Mouse (Mus musculus): ENCODE measurements around the gene Add3. TPM values are rescaled to one million over a fixed set of nuclear protein-coding genes. Genes with fewer than 3 reads are reported as not detected.

Gene Add3
- polyA plus RNA-seq, 1 experiment from 2014 or later, result 84.8 TPM

DNA sequence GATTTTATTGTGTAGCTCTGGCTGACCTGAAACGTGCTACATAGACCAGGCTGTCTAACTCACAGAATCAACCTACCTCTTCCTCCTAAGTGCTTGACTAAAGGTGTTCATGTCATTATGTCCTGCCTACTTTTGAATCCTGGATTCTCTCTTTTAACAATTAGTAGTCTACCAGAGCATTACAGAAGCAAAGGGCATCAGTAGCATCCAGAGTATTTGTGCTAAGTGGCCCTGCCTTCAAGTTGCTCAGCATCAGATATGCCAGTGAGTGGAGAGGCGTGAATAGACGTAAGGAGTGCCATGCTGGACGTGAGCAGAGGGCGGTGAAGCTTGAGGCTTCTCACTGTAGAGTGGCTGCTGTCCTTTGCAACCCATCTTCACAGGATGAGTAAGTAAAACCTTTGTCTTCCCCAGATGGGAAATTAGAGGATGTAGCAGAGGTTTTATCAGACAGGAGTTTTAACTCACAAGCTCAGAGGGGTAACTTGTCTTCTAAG is 48.5 kb downstream of the Add3 start:
- Histone ChIP-seq H3K36me3 (replicated peaks; ENCODE audit: control insufficient read depth, insufficient read depth, low read depth, low read length) (no peaks in the 10 kb centered on the region), H3K27me3 (ENCODE audit: control insufficient read depth, insufficient read depth, low read length) (no peaks in the 10 kb centered on the region), H3K4me2 (ENCODE audit: low read depth, low read length) (no peak overlapping the region), H3K4me1 (ENCODE audit: control insufficient read depth, insufficient read depth, low read length) (no peaks in the 10 kb centered on the region; the same call in 1 of the 2 replicates), H3K27ac (replicated peaks; ENCODE audit: low read depth, low read length) (no peak overlapping the region), H3K9ac (replicated peaks; ENCODE audit: low read length) (no peak overlapping the region), H3K9me3 (replicated peaks; ENCODE audit: control insufficient read depth, low read length) (no peaks in the 10 kb centered on the region), H3K4me3 (ENCODE audit: low read depth, low read length) (no peak overlapping the region)
- 86% methylated on average over 5 of the region's 5 CpGs for WGBS
- DNase-seq (ENCODE audit: low spot score) (no peak), ATAC-seq (replicated peaks; ENCODE audit: insufficient number of reproducible peaks, low FRiP score, low TSS enrichment, low read depth) (no peak)

DNA sequence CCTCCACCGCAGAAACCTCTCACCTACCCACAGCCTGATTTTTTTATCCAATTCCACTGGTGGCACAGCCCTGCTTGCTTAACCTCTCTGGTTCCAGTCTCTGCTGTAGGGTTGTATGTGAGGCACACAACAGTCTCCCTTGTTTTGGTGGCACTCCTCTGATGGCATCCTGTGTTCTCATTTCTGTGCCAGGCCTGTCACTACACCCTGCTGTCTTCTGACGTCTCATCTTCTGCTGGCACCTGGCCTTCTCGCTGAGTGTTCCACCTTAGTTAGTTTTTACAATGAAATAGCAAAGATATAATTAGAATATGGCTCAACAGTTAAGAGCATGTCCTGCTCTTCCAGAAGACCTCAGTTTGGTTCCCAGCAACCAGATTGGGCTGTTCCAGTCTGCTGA is 49.5 kb downstream of the Add3 start:
- no peak overlapping the region for H3K27ac ChIP-seq (replicated peaks; ENCODE audit: low read depth, low read length)
- no peaks in the 10 kb centered on the region for H3K9me3 ChIP-seq (replicated peaks; ENCODE audit: control insufficient read depth, low read length)
- no peaks in the 10 kb centered on the region; the same call in 1 of the 2 replicates for H3K4me1 ChIP-seq (ENCODE audit: control insufficient read depth, insufficient read depth, low read length)
- DNase-seq (ENCODE audit: low spot score) (no peak), ATAC-seq (replicated peaks; ENCODE audit: insufficient number of reproducible peaks, low FRiP score, low TSS enrichment, low read depth) (no peak)
- H3K36me3 ChIP-seq (replicated peaks; ENCODE audit: control insufficient read depth, insufficient read depth, low read depth, low read length), result no peaks in the 10 kb centered on the region
- H3K9ac ChIP-seq (replicated peaks; ENCODE audit: low read length), result no peak overlapping the region
- H3K4me2 ChIP-seq (ENCODE audit: low read depth, low read length), result no peak overlapping the region
- H3K4me3 ChIP-seq (ENCODE audit: low read depth, low read length), result no peak overlapping the region
- 95% methylated on average over 3 of the region's 3 CpGs for WGBS
- H3K27me3 ChIP-seq (ENCODE audit: control insufficient read depth, insufficient read depth, low read length), result no peaks in the 10 kb centered on the region

DNA sequence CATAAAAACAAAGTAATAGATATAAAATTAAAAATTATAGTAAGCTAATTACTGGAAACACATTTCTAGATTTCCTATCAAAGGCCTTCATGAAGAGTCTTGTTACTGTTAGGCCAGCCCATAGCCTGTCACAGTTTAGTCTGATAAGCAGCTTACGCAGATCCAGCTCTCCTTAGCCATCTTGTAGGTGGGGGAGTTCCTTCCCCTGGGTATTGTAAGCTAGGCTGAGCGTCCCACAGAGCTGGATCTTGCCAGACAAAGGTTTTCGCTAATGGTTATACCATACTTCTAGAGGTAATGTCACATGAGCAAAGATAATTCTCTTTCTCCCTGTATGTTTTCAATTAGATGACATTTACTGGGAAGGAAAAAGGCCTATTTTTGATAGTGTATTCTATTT is 50.0 kb downstream of the Add3 start:
- Histone ChIP-seq H3K4me1 (ENCODE audit: control insufficient read depth, insufficient read depth, low read length) (no peaks in the 10 kb centered on the region; the same call in 1 of the 2 replicates), H3K4me2 (ENCODE audit: low read depth, low read length) (no peak overlapping the region), H3K36me3 (replicated peaks; ENCODE audit: control insufficient read depth, insufficient read depth, low read depth, low read length) (no peaks in the 10 kb centered on the region), H3K27ac (replicated peaks; ENCODE audit: low read depth, low read length) (no peak overlapping the region), H3K27me3 (ENCODE audit: control insufficient read depth, insufficient read depth, low read length) (no peaks in the 10 kb centered on the region), H3K4me3 (ENCODE audit: low read depth, low read length) (no peak overlapping the region), H3K9ac (replicated peaks; ENCODE audit: low read length) (no peak overlapping the region), H3K9me3 (replicated peaks; ENCODE audit: control insufficient read depth, low read length) (no peaks in the 10 kb centered on the region)
- 79% methylated on average over 3 of the region's 3 CpGs for WGBS
- ATAC-seq (replicated peaks; ENCODE audit: insufficient number of reproducible peaks, low FRiP score, low TSS enrichment, low read depth), result no peak
- no peak for DNase-seq (ENCODE audit: low spot score)

DNA sequence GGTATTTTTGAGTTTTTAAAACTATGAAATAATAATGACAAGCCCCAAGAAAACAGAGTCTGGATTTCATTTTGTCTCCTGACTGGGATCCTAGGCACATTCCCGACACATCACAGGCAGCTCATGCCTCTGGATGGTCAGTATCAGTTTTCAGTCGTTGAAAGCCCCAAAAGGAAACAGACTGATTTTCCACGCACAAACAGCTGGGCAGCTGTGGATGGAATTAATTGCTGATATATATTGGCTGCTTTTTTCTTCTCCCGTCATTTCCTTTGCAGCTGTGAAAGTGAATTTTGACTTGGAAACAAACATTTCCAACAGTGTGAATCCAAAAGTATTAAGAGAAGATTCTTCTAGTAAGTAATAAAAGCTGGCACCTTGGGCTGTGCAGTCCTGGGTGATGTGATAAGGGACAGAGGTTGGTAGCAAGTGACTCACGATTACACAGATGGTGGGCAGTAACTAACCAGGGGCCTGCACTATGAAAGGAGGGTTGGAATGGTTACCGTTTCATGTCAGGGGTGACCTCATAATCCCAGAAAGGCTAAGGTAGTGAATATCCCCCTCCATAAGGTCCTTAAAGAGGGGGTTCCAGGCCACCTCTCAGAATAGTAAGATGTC is 51.7 kb downstream of the Add3 start:
- no peak for ATAC-seq (replicated peaks; ENCODE audit: insufficient number of reproducible peaks, low FRiP score, low TSS enrichment, low read depth)
- DNase-seq (ENCODE audit: low spot score), result peak; percentile 48
- no peak overlapping the region for H3K27ac ChIP-seq (replicated peaks; ENCODE audit: low read depth, low read length)
- 35% methylated on average over 6 of the region's 6 CpGs for WGBS
- no peaks in the 10 kb centered on the region for H3K36me3 ChIP-seq (replicated peaks; ENCODE audit: control insufficient read depth, insufficient read depth, low read depth, low read length)
- no peaks in the 10 kb centered on the region for H3K27me3 ChIP-seq (ENCODE audit: control insufficient read depth, insufficient read depth, low read length)
- no peak overlapping the region for H3K4me2 ChIP-seq (ENCODE audit: low read depth, low read length)
- no peak overlapping the region for H3K4me3 ChIP-seq (ENCODE audit: low read depth, low read length)
- no peak overlapping the region for H3K9ac ChIP-seq (replicated peaks; ENCODE audit: low read length)
- no peaks in the 10 kb centered on the region for H3K4me1 ChIP-seq (ENCODE audit: control insufficient read depth, insufficient read depth, low read length)
- H3K9me3 ChIP-seq (replicated peaks; ENCODE audit: control insufficient read depth, low read length), result no peaks in the 10 kb centered on the region

DNA sequence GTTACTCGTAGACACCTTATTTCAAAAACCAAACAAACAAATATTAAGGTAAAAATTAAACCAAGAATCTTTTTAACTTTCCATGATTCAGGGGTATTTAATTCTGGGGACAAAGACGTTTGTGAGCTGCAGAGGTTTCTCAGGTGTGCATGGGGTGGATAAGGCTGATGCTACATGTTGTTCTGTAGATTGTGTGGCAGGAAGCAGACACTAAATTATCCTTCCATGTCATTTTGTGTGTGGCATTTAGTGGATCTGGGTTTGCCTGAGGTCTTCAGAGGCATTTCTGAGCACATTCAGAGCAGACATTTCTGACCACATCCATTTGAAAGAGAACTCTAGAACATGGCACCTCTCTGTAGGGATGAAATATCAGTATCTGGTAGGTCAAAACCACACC is 52.9 kb downstream of the Add3 start:
- no peaks in the 10 kb centered on the region for H3K27me3 ChIP-seq (ENCODE audit: control insufficient read depth, insufficient read depth, low read length)

DNA sequence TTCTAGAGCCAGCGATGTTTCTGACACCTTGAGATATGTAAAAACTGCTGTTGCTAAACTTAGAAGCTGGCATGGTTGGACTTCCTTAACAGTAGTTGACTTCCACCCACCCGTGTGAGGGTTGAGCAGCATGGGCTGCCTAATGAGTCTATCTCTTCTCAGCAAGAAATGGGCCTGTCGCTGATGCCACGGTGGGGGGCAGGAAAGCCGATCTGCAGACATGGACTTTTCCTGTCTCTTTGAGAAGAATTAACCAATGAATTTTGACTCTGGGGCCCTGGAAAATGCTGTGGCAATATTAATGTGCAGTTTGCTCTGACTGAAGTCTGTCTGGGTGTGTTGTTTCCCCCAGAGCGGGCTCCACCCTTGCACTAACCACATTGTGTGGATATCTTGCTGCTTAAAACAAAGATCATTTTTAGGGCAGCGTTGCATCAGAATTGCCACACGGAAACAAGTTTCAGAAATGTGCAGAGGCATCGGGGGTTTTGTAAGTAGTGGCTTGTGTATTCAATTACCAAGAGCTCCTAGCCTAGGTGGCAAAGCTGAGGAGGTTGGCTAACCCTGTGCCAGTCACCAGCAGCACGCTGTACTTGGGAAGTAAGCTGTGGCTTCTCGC is 53.8 kb downstream of the Add3 start:
- no peak overlapping the region for H3K4me3 ChIP-seq (ENCODE audit: low read depth, low read length)
- H3K9me3 ChIP-seq (replicated peaks; ENCODE audit: control insufficient read depth, low read length), result no peaks in the 10 kb centered on the region
- no peaks in the 10 kb centered on the region for H3K4me1 ChIP-seq (ENCODE audit: control insufficient read depth, insufficient read depth, low read length)
- H3K27ac ChIP-seq (replicated peaks; ENCODE audit: low read depth, low read length), result no peak overlapping the region
- WGBS, result 72% methylated on average over 11 of the region's 11 CpGs
- H3K4me2 ChIP-seq (ENCODE audit: low read depth, low read length), result no peak overlapping the region
- ATAC-seq (replicated peaks; ENCODE audit: insufficient number of reproducible peaks, low FRiP score, low TSS enrichment, low read depth) (no peak), DNase-seq (ENCODE audit: low spot score) (no peak)
- H3K36me3 ChIP-seq (replicated peaks; ENCODE audit: control insufficient read depth, insufficient read depth, low read depth, low read length), result no peaks in the 10 kb centered on the region
- no peak overlapping the region for H3K9ac ChIP-seq (replicated peaks; ENCODE audit: low read length)
- H3K27me3 ChIP-seq (ENCODE audit: control insufficient read depth, insufficient read depth, low read length), result no peaks in the 10 kb centered on the region

More for the DNA sequence above, 52.9 kb downstream of the Add3 start:
- no peak overlapping the region for H3K4me2 ChIP-seq (ENCODE audit: low read depth, low read length)
- H3K4me1 ChIP-seq (ENCODE audit: control insufficient read depth, insufficient read depth, low read length), result no peaks in the 10 kb centered on the region
- H3K4me3 ChIP-seq (ENCODE audit: low read depth, low read length), result no peak overlapping the region
- no peak overlapping the region for H3K9ac ChIP-seq (replicated peaks; ENCODE audit: low read length)
- H3K36me3 ChIP-seq (replicated peaks; ENCODE audit: control insufficient read depth, insufficient read depth, low read depth, low read length), result no peaks in the 10 kb centered on the region
- 87% methylated on average over 2 of the region's 2 CpGs for WGBS
- no peak overlapping the region for H3K27ac ChIP-seq (replicated peaks; ENCODE audit: low read depth, low read length)
- no peak for DNase-seq (ENCODE audit: low spot score)
- H3K9me3 ChIP-seq (replicated peaks; ENCODE audit: control insufficient read depth, low read length), result no peaks in the 10 kb centered on the region
- ATAC-seq (replicated peaks; ENCODE audit: insufficient number of reproducible peaks, low FRiP score, low TSS enrichment, low read depth), result no peak

DNA sequence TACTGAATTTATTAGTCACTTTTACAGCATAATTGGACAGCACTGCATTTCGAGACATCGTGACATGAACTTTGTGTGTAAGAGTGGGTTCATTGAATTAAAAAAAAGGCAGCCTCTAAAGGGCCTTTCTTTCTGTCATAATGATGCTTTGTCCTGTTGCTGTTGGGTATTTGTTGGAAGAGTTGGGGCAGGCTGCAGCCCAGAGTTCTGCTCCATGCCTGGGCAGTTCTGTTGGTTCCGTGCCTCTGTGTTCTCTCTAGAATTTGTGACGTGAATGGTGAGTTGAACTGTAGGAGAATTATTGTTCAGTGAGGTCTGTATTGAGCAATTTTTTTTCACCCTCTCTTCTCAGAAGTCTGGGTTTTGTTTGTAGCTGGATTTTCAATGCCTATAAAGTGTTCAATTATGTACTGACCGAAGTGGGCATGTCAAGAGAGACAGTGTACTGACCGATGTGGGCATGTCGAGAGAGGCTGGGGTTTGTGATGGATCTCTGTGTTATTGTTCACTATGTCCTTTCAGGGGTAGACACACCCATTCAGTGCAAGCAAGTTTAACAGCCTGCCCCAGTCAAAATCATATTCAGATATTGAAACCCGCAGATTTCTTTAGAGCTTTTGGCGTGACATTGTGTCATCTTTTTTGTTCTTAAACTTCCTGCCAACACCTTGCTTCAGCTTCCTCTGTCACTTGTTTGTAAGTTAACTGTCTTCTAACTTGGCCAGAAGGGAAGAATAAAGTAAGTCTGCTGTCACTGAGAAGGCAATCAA is 54.7 kb downstream of the Add3 start:
- no peaks in the 10 kb centered on the region for H3K27me3 ChIP-seq (ENCODE audit: control insufficient read depth, insufficient read depth, low read length)
- H3K4me1 ChIP-seq (ENCODE audit: control insufficient read depth, insufficient read depth, low read length), result no peaks in the 10 kb centered on the region
- H3K9me3 ChIP-seq (replicated peaks; ENCODE audit: control insufficient read depth, low read length), result no peaks in the 10 kb centered on the region
- no peak overlapping the region for H3K9ac ChIP-seq (replicated peaks; ENCODE audit: low read length)
- DNase-seq (ENCODE audit: low spot score) (no peak), ATAC-seq (replicated peaks; ENCODE audit: insufficient number of reproducible peaks, low FRiP score, low TSS enrichment, low read depth) (no peak)
- no peak overlapping the region for H3K27ac ChIP-seq (replicated peaks; ENCODE audit: low read depth, low read length)
- 81% methylated on average over 9 of the region's 9 CpGs for WGBS
- no peak overlapping the region for H3K4me2 ChIP-seq (ENCODE audit: low read depth, low read length)
- no peak overlapping the region for H3K4me3 ChIP-seq (ENCODE audit: low read depth, low read length)
- no peaks in the 10 kb centered on the region for H3K36me3 ChIP-seq (replicated peaks; ENCODE audit: control insufficient read depth, insufficient read depth, low read depth, low read length)

DNA sequence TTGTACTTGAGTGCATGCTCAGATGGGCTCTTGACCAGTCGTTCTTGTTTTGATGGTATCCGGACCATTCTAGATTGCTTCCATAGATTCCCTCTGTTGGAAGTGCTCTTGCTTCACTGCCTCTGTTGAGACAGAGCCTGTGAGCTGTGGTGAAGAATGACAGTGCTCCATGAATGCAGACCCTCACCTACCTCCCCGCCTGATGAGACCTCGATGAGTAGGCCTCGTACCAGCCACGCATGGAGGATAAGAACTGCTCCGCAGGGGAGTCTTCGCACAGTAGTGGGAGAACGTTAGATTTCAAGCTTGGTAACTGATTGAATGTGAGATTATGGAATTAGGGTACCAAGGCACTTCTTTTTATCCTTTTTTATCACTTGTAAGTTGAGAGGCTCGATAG is 56.7 kb downstream of the Add3 start:
- Histone ChIP-seq H3K4me1 (ENCODE audit: control insufficient read depth, insufficient read depth, low read length) (no peaks in the 10 kb centered on the region), H3K9ac (replicated peaks; ENCODE audit: low read length) (no peak overlapping the region), H3K9me3 (replicated peaks; ENCODE audit: control insufficient read depth, low read length) (no peaks in the 10 kb centered on the region), H3K4me3 (ENCODE audit: low read depth, low read length) (no peak overlapping the region), H3K27me3 (ENCODE audit: control insufficient read depth, insufficient read depth, low read length) (no peaks in the 10 kb centered on the region), H3K4me2 (ENCODE audit: low read depth, low read length) (no peak overlapping the region), H3K36me3 (replicated peaks; ENCODE audit: control insufficient read depth, insufficient read depth, low read depth, low read length) (no peaks in the 10 kb centered on the region), H3K27ac (replicated peaks; ENCODE audit: low read depth, low read length) (no peak overlapping the region)
- no peak for ATAC-seq (replicated peaks; ENCODE audit: insufficient number of reproducible peaks, low FRiP score, low TSS enrichment, low read depth)
- DNase-seq (ENCODE audit: low spot score), result no peak
- WGBS, result 94% methylated on average over 10 of the region's 10 CpGs

All from embryonic facial prominence, embryonic 11.5 days (tissue).